Mouse (Mus musculus) hematopoietic stem cell, adult 5-6 weeks (primary cell): ENCODE measurements around the gene Cope. TPM values are rescaled to one million over a fixed set of nuclear protein-coding genes. Genes with fewer than 3 reads are reported as not detected.

Experiments
- ATAC-seq, 2 experiments: fragments of 125-278 bp in 1 of 2; replicated peaks in 1 of 2; 2 replicates each; pipeline ENCODE4 v1.8.0; 2016 to 2017; ENCODE audit warnings: inconsistent platforms in 2 of 2, mild to moderate bottlenecking in 2 of 2, moderate number of reproducible peaks in 2 of 2, low read depth in 1 of 2, moderate TSS enrichment in 1 of 2; ENCODE audit not compliant: low FRiP score in 2 of 2, poor library complexity in 2 of 2, severe bottlenecking in 2 of 2, insufficient read depth in 1 of 2, low TSS enrichment in 1 of 2
- total RNA-seq: library from RNA; stranded (forward); fragments of 172-1452, 232-1000 nt; gene quantifications from 2 replicates; pipeline ENCODE4 v1.2.3, GENCODE M21; 2017

Cope gene
- total RNA-seq, 1 experiment from 2014 or later = 63.0 TPM

GRCm38 (mm10) chr8:70286737-70287136, 15.6 kb upstream of the Cope start:
- ATAC-seq = no peak

- no peak for ATAC-seq
Measured at GRCm38 (mm10) chr8:70293988-70294405, 8.3 kb upstream of the Cope start.

GRCm38 (mm10) chr8:70300881-70301280, 1.4 kb upstream of the Cope start:
- ATAC-seq = no peak

GRCm38 (mm10) chr8:70302901-70303300, 583 bp downstream of the Cope start:
- ATAC-seq = no peak

GRCm38 (mm10) chr8:70309311-70309710, 7.0 kb downstream of the Cope start:
- 0 out of 4 replicates have a peak, but pooled peaks of 1 of the 2 experiments have one; percentile 45 for ATAC-seq

- no peak for ATAC-seq
Measured at GRCm38 (mm10) chr8:70313399-70313798, 11.1 kb downstream of the Cope start.

GRCm38 (mm10) chr8:70315624-70316510, 13.5 kb downstream of the Cope start, which contains the start of gene Cers1:
TSS of gene Cers1 (plus strand) at chr8:70315775.
- peak; percentile 19 to 23; a peak in 1 of 4 replicates for ATAC-seq

GRCm38 (mm10) chr8:70316511-70317504, 14.5 kb downstream of the Cope start:
- peak; percentile 17 to 22; a peak in 1 of 4 replicates for ATAC-seq

- no peak for ATAC-seq
Measured at GRCm38 (mm10) chr8:70317872-70318271, 15.6 kb downstream of the Cope start.

- ATAC-seq = no peak
Measured at GRCm38 (mm10) chr8:70323716-70324115, 21.4 kb downstream of the Cope start.

GRCm38 (mm10) chr8:70327512-70327911, 25.2 kb downstream of the Cope start:
- ATAC-seq = no peak

- no peak for ATAC-seq
Measured at GRCm38 (mm10) chr8:70329124-70329834, 27.0 kb downstream of the Cope start, which contains the start of gene Gdf1. TSS of gene Gdf1 (plus strand) at chr8:70329817.

- ATAC-seq = no peak
Measured at GRCm38 (mm10) chr8:70329835-70330740, 27.8 kb downstream of the Cope start.

GRCm38 (mm10) chr8:70330741-70331364, 28.5 kb downstream of the Cope start:
- ATAC-seq = no peak

GRCm38 (mm10) chr8:70331526-70331925, 29.2 kb downstream of the Cope start:
- no peak for ATAC-seq
